Mouse (Mus musculus): Measurements from ENCODE around the gene Lmo3.

DNA sequence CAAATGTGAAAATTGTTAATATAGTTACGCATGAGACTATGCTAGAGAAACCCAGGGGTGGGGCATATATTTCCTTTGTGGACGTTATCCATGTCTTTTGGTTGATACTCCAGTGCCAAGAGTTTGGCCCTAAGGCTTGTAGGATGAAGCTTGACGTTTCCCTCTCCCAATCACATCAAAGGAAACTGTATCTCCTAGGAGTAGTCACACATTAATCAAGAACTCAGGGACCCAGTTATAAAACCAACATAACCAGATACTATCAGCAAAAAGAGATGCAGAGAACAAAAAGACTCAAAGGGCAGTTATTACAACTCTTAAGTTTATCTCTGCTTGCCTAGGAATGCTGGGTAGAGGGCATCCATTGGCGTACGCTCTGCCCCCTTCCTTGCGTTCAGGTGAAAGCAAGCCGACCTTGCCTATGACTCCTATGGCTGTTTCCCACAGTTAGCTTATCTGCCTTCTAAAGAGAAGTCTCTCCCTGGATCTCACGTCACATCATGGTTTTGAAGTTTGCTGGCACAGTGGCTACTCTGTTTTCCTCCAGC lies 261.5 kb downstream of the Lmo3 start:
- TF ChIP-seq ZNF384 (IDR thresholded peaks at IDR 0.05; ENCODE audit: low read depth, low read length) (no peak), HCFC1 (IDR thresholded peaks at IDR 0.05; ENCODE audit: borderline replicate concordance, insufficient read depth, low read length) (no peak)

All from ES-E14 (cell line).